Mouse (Mus musculus) liver, postnatal 0 days (tissue): ENCODE data around the gene Dlg1.

Source experiments
- CTCF ChIP-seq: sonication (generic); IDR thresholded peaks from 2 replicates; pipeline ENCODE4 v1.5.1; 2016; ENCODE audit warnings: antibody characterized with exemption, low read depth
- EP300 ChIP-seq: IDR thresholded peaks from 2 replicates; pipeline ENCODE4 v1.6.1; 2016; ENCODE audit warnings: antibody characterized with exemption, low read depth, mild to moderate bottlenecking

DNA sequence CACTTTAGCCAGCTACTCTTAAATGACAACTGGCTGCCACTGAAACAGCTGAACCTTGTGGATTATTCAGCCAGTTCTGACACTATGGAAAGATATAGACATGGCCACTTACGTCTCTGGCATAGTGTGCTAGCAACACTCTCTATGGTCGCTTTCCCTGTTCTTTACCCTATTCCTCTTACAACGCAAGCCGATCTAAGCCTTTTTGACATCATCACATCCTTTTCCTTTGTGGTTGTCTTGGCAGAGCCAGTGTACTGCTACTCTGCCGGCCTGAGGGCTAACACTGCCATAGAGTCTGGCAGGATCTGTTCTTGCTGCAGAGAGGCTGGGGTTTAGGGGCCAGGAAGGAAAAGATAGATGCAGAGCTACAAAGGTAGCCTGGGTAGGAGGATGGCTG, 3.8 kb upstream of the Dlg1 start:
- TF ChIP-seq CTCF, result no peak
- TF ChIP-seq EP300, result no peak
